Mouse (Mus musculus) thymus, adult 2 months (tissue): ENCODE measurements around the gene RPS10-NUDT3.

Experiments
- CTCF ChIP-seq: fragments of 200-500 bp; IDR thresholded peaks from 2 replicates; pipeline ENCODE4 v1.5.1; 2012; ENCODE audit warnings: mild to moderate bottlenecking, control low read depth, low read length, moderate library complexity, borderline replicate concordance; ENCODE audit not compliant: control insufficient read depth, poor library complexity, insufficient read depth; ENCODE audit errors: extremely low read depth
- POLR2A ChIP-seq: fragments of 200-500 bp; IDR thresholded peaks from 2 replicates; pipeline ENCODE4 v1.6.1; 2012; ENCODE audit warnings: mild to moderate bottlenecking, low read length, control low read depth, moderate library complexity; ENCODE audit not compliant: control insufficient read depth, poor library complexity, insufficient read depth; ENCODE audit errors: extremely low read depth

DNA sequence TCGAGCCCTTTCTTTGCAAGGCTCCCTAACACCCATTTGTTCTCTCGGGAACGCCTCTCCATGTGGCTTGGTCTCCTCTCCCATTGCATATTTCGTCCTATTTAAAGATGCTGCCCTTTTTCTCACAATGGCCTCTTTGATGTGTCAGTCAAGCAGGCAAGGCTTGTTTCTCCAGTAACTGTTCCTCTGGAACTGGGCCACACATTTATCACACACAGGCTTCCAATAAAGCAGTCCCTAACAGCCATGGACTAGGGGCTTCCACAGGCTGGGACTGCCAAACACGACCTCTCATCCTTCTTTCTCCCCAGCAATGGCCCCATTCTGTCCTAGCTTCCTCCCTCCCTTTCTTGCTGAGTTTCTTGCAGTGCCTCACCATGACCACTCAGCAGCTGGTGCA lies 8.3 kb downstream of the RPS10-NUDT3 start:
- TF ChIP-seq POLR2A (no peak), CTCF (no peak)
